Mouse (Mus musculus): ENCODE results near the gene Catip.

DNA sequence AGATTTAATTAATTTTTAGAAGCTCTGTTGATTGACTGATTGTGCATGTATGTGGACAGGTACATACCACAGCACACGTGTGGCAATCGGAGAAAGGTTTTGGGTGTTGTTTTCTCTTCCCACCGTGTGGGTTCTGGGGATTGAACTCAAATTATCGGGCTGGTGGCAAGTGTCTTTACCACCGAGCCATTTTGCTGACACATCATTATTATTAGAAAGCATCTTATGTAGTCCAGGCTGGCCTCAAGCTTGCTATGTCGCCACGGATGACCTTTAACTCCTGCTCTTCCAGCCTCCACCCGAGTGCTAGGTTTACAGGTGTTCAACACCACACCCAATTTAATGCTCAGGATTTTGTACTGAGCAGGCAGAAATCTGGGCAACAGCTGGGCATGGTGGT is 50.8 kb downstream of the Catip start:
- TF ChIP-seq POLR2A (IDR thresholded peaks at IDR 0.05; ENCODE audit: borderline replicate concordance, extremely low read depth, low read depth, low read length) (no peak), CTCF (IDR thresholded peaks at IDR 0.05; ENCODE audit: insufficient read depth, low read length) (no peak)

Data from lung, adult 2 months (tissue).